Mouse (Mus musculus): ENCODE measurements around the gene Dst.

Gene Dst

DNA sequence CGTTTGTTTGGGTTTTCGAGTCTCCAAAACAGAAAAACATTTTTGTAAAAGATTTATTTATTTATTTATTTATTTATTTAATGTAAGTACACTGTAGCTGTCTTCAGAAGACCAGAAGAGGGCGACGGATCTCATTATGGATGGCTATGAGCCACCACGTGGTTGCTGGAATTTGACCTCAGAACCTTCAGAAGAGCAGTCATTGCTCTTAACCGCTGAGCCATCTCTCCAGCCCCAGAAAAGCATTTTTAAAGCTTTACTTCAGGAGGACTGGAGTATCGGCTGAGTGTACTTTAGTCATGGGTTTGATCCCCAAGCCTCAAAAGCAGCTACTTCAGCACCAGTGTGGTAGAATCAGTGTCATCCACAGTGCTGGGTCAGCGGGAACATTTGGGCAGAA, 266.9 kb downstream of the Dst start:
- CTCF ChIA-PET, result no interaction called here

DNA sequence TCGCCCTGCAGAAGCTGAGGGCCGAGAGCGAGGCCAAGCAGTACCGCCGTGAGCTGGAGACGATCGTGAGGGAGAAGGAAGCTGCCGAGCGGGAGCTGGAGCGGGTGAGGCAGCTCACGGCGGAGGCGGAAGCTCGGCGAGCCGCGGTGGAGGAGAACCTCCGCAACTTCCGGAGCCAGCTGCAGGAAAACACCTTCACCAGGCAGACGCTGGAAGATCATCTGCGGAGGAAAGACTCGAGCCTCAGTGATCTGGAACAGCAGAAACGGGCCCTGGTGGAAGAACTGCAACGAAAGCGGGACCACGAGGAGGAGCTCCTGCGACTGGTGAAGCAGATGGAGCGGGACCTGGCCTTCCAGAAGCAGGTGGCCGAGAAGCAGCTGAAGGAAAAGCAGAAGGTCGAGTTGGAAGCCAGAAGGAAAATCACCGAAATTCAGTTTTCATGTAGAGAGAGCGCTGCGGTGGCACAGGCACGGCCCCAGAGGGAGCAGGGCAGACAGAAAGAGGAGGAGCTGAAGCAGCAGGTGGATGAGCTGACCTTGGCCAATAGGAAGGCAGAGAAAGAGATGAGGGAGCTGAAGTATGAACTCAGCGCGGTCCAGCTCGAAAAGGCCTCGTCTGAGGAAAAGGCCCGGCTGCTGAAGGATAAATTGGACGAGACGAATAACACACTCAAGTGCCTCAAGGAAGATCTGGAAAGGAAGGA, 270.1 kb downstream of the Dst start:
- CTCF ChIA-PET, result no interaction called here

DNA sequence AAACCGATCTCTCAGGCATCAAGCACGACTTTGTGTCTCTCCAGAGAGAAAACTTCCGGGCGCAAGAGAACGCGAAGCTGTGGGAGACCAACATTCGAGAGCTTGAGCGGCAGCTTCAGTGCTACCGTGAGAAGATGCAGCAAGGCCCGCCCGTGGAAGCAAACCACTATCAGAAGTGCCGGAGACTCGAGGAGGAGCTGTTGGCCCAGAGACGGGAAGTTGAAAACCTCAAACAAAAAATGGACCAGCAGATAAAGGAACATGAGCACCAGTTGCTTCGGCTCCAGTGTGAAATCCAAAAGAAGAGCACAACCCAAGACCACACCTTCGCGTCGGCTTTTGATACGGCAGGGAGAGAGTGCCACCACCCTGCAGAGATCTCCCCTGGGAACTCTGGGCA, 271.7 kb downstream of the Dst start:
- CTCF ChIA-PET, result no interaction called here

DNA sequence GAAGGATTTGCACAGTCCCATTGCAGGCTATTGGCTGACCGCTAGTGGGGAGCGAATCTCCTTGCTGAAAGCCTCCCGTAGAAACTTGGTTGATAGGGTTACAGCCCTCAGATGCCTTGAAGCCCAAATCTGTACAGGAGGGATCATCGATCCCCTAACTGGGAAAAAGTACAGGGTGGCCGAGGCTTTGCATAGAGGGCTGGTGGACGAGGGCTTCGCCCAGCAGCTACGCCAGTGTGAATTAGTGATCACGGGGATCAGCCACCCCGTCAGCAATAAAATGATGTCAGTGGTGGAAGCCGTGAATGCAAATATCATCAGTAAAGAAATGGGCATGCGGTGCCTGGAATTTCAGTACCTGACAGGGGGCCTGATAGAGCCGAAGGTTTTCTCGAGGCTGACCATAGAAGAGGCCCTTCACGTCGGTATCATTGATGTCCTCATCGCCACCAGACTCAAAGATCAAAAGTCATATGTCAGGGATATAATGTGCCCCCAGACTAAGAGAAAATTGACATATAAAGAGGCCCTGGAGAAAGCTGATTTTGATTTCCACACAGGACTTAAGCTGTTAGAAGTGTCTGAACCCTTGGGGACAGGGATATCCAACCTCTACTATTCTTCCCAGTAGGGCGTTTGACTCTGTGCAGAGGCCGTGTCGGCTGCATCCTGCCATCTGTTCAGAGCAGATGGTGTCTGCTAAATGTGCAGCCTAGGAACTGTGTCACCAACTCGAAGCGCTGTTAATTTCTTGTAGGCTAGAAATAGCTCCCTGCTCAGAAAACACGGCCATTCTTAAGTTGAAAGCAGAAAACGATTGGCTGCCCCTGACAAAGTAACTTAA, 274.6 kb downstream of the Dst start:
- CTCF ChIA-PET, result no interaction called here

DNA sequence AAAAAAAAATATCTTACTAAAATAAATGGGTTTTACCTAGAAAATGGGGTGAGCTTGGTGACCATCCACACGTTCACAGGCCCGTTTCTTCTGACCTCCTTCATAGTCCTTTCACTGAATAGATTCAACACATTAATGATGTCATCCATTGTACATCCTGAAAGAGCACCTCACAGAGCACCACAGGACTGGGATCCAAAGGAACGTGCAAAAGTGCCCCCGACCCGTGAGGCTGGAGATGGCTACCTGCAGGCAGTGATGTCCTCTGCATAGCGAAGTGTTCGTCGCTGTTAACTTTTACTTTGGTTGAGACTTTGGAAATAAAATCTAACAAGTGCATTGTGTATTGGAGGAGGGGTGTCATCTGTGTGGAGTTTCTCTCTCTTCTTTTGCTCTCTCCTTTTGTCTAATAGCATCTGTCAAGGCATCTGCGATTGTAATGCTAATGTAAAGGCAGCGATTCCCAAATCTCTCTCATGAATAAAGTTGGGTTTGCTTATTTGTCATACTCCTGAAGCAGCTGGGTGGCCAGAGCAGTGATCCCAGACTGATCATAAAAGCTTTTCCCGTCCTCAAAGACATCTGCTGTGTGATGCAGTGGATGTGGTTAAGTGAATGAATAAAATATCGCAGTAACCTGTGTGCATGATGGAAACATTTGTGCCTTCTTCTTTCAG, 275.4 kb downstream of the Dst start:
- CTCF ChIA-PET, result no interaction called here

DNA sequence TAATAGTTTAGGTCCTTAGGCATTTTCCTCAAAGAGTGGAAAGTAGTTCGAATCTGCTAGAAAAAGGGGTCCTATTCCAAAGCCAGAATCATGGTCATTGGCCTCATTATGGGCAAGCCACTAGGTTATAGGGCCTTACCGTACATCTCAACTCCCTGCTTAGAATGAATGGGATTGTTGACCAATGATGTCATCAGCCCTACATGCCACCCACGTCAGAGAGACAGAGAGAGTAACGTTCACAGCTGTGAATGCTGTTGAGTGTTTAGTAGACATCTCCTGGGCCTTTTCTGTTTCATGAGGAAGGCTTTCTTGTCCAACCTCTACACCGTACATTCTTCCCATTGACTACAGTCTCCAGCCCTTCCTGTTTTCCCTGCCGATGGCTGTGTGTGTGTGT, 276.2 kb downstream of the Dst start:
- CTCF ChIA-PET, result no interaction called here

DNA sequence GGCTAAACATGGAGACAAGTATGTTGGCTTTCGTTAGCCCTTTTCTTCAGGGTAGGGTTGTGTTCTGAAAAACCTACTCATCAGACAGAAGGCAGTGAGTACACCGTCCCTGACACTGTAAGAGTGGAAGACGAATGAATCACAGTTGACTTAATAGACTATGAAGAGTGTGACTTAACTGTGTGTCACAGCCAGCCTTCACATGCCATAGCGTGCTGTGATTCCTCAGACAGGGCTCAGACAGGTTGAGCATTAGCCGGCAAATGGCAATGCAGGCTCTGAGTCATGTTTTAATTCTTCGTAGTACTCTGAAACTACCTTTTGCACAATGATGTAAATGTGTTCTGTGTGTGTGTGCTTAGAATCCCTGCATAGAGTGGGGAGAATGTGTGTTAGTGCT, 278.0 kb downstream of the Dst start:
- CTCF ChIA-PET, result no interaction called here

DNA sequence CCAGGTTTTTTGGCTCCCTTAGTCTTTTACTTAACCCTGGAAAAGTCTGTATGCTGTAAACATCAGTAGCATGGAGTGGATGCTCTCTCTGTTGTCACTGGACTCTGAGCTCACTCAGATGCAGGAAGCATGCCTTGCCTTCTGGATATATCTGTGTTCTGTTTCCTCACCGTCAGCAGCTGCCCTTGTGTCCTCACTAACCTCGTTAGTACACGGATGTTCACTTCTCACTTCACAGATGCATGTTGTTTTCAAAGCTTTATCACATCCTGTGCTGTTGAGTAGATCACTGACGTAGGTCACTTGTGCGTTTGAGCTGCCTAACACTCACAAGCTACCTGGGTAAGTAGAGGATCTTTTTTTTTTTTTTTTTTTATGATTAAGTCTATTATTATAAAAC, 279.5 kb downstream of the Dst start:
- CTCF ChIA-PET, result no interaction called here

DNA sequence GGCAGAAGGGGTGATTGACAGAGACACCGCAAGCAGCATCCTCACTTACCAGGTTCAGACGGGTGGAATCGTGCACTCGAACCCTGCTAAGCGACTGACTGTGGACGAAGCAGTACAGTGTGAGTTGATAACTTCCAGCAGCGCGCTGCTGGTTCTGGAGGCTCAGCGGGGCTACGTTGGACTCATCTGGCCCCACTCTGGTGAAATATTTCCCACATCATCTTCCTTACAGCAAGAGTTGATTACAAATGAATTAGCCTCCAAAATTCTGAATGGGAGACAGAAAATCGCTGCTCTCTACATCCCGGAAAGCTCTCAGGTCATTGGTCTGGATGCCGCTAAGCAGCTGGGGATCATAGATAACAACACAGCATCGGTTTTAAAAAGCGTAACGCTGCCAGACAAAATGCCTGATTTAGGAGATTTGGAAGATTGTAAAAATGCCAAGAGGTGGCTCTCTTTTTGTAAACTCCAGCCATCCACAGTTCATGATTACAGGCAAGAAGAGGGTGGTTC, 280.8 kb downstream of the Dst start:
- CTCF ChIA-PET, result no interaction called here

DNA sequence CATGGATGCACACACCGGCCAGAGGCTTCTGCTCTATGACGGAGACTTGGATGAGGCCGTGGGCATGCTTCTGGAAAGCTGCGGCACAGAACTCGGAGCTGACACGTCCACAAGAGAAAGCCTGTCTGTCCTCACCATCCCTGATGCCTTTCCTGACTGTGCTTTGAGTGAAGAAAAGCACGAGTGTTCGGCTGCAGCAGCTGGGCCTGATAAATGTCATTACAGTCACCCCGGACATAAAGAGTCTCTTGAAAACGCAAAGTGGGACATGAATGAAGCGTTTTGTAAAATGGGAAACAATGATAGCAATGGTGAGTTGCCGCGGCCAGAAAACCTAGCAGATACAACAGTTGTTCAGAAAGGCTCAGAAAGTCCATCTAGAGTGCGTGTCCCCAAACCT, 281.3 kb downstream of the Dst start:
- CTCF ChIA-PET, result no interaction called here

DNA sequence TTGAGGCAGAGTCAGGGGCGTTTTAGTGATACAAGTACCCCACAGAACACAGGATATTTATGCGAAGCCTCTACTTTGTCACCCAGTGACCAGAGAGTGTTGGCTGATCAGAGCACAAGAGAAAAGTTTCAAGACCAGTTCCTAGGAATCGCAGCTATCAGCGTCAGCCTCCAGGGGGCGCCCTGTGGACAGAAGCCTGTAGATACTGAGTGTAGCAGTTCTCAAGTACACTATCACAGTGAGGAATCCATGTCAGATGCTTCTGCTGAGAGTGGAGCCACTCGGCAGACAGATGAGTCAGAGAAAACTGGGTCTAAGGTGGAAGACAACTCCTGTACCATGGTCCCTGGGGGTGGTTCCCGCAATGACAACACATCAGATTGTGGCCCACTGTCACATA, 281.9 kb downstream of the Dst start:
- CTCF ChIA-PET, result no interaction called here

DNA sequence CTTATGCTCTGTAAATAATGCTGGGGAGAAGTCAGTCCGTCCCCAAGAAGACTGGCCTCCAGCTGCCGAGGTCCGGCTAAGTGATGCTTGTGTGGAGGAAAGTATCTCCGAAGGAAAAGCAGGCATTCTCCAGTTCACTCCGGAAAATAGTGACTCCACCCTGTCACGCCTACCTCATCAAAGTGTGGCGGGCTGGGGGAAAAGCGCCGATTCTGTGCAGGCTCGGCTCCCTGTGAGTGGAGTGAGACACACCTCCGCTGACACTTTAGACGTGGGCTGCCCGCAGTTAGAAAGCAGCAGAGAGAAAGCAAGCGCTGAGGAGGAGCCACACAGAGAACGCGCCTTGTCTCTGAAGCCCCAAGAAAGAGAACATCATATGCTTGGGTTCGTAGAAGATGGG, 284.1 kb downstream of the Dst start:
- CTCF ChIA-PET, result no interaction called here

DNA sequence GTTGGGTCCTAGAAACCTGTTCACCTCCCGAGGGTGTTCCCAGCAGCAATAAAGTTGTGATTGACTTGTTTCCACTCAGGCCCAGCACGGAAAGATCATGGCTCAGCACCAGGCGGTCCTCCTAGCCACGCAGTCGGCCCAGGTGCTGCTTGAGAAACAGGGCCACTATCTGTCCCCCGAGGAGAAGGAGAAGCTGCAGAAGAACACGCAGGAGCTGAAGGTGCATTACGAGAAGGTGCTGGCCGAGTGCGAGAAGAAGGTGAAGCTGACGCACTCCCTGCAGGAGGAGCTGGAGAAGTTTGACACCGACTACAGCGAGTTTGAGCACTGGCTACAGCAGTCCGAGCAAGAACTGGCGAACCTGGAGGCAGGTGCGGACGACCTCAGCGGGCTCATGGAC, 292.8 kb downstream of the Dst start:
- CTCF ChIA-PET, result no interaction called here

DNA sequence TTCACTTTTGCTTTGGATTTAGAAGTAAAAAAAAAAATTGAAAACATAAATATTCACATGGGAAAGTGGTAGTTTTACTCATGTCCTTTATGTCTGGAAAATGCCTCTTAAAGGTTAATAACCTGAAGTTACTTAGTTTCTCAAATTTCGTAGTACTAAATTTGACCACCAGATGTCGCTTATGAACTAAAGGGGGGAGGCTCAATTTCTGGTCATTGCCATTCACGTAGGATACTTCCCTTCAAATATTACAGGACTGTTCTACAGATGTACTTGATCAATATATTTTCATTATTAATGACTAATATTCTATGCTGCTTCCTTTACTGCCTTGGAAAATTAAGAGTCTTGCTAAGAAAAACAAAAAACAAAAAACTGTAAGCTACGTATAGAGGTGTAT, 293.5 kb downstream of the Dst start:
- CTCF ChIA-PET, result no interaction called here

DNA sequence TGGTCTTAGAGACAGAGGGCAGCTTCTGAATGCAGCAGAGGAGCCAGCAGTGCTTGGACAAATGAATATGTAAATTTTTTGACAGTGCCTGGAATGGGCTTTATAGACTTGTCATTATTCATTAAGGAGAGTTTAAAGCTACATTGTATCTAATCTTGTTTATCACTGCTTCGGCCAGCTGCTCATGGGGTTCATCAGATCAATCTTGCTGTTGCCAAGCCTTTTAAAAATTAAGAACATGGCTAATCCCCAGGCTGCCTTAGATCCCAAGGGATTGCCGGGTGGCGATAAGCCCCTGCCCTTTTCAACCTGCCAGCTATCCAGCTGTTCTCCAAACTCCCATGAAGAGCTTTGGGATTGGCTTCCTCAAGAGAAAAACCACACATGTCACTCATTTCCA, 303.7 kb downstream of the Dst start:
- CTCF ChIA-PET, result no interaction called here

DNA sequence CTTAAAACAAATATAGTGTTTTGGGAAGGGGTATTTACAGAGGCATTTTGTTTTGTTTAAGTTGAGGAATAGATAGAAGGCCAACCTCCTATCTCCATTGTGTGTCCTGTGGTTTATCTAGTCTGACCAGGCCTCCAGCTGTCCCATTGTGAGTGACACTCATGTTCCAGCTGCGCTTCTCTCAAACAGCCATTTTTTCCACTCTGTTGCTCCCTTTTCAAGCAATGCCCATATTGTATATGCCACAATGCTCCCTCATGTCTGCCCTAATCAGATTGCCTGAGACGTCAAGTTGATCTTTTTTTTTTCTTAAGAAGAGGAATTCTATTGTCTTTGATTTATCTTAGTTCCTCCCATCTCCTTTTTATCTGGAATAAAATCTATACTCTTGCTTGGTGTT, 308.4 kb downstream of the Dst start:
- CTCF ChIA-PET, result no interaction called here

DNA sequence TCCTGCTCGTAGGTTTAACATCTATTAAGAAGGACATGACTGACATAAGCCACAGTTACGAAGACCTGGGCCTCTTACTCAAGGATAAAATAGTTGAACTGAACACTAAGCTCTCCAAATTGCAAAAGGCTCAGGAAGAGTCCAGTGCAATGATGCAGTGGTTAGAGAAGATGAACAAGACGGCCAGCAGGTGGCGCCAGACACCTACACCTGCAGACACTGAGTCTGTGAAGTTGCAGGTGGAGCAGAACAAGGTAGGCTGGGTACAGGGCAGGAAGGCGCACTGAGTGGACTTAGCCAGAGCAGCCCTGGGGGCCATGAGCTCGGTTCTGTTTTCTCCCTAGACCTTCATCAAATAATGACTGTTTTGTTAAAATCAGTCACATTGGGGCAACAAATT, 310.3 kb downstream of the Dst start:
- CTCF ChIA-PET, result interaction anchor here (0.9 to 1.5 kb wide), 2 partner anchors 10 to 384 kb away, joined by 3 read pairs; no protein-coding TSS in a partner anchor

DNA sequence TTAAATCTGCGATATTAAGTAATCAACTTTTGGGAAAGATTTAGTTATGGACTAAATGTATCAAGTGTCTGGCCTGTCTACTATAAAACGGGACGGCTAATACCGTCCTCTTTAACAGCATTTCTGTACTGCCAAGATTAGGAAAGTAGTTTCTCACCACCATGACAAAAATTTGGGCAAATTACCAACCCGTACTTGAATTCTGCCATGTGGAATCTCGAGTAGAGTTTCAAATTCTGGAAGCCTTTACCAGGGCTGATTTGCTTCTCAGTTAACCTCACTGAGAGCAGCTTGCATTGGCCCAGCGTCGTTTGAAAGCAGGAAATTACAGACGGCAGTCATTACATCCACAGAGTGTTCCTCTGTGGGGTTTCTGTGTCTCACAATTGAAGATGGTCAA, 310.8 kb downstream of the Dst start:
- CTCF ChIA-PET, result interaction anchor here (0.7 to 0.9 kb wide), 2 partner anchors 9 to 191 kb away, joined by 3 read pairs; no protein-coding TSS in a partner anchor

DNA sequence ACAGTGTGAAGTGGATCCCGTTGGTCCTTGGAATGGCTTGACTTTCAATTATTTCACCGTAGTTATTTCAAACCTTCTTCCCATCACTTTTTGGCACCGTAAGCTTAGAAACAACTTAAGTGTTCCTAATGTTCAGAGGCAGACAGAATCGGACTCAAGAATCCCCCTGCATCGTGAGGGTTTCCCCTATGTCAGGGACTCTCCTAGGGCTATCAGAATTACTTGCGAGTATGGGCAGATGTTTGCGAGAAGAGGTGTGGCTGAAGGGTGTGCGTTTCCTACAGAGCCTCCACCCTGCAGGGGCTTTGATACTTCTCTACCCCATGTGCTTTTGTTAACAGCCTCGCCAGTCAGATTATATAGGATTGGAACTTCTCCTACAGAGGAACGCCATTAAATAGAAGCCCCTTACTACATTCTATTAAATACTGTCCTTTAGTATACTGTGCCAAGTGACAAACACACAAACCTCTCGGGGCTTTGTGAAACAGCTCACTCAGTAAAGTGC, 312.1 kb downstream of the Dst start:
- CTCF ChIA-PET, result interaction anchor here (0.6 kb wide), 1 partner anchor 334 kb away, joined by 15 read pairs; no protein-coding TSS in a partner anchor

DNA sequence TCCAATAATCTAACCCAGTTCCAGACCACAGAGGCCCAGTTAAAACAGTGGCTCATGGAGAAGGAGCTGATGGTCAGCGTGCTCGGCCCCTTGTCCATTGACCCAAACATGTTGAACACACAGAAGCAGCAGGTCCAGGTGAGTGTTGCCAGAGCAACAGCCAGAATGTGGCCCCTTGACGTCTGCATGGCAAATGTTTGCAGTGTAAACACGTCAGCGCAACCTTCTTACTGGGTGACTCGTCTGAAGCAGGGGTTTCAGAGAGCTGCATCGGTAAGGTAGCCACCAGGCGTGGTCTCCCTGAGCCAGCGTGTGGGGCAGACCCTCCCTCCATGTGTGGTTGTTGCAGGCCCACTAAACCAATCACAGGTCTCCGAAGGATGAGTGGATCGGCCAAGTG, 315.8 kb downstream of the Dst start:
- CTCF ChIA-PET, result no interaction called here

DNA sequence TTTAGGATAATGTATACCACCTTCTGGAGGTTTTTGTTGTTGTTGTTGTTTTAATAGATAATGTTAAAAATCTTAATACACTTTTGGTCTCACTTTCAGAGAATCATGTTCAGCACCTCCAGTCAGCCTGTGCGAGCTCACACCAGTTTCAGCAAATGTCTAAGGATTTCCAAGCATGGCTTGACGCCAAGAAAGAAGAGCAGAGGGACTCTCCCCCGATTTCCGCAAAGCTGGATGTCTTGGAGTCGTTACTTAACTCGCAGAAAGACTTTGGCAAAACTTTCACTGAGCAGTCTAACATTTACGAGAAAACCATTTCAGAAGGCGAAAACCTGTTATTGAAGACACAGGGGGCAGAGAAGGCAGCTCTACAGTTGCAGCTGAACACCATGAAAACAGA, 319.7 kb downstream of the Dst start:
- CTCF ChIA-PET, result interaction anchor here (1.1 kb wide), 1 partner anchor 9 kb away, joined by 3 read pairs; no protein-coding TSS in a partner anchor

DNA sequence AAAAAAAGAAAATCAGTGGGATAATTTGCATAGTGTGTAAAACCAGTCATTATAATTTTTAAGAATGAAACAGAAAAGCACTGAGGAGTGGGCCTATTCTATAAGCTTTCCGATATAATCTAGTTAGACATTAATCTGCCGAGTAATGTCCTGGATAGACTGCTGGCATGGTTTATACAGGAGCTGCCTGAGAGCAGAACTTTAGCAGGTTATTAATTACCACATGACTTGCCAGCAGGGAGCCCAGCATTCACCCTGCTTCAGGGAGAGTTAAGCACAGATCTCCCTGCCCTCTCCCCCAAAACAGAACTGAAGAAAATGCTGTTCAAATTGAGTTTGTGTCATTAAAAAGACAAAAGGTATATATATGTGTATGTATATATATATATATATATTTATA, 323.0 kb downstream of the Dst start:
- CTCF ChIA-PET, result no interaction called here

Data from spleen, embryonic (tissue).